Mouse (Mus musculus): ENCODE measurements around the gene Arf1.

DNA sequence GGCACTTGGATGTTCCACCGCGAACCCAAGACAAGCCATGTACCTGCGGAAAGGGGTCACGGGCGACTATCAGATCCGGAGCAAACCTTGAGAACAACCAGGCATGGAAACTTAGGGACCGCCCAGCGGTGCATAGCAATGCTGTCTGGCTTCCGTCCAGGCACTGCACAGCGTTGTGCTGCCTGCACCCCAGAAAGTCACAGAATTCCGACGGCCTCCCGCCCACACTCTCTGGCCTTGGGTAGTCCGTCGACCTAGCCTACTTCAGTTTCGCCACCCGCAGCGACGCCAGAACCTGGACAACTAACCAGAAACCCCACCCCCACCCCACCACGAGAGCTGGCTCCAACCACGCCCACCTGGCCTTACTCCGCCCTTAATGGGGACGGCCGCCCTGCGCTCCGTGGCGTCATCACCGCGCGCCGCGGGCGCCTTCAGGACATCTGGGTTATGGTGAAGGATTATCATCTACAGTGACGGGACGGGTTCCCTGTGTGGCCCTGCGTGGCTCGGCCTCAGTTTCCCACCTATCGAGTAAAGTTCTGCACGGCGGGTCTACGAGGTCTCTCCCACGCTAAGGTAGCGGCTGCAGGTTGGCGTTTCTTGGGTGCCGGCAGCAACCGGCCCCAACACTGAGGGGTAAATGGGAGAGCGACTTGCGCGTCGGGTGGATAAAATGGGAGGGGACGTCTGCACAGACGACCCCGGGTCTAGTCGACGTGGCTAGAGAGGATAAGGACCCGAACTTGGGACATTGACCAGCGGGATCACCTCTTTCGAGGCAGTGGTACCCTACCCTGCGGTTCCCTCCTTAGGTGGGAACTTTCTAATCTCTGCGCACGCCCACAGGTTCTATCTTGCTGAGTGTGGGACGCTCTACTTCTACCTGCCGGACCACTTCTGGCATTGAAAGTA, 25.7 kb downstream of the Arf1 start, which contains the start of gene Mrpl55:
- no peak for TF ChIP-seq CTCF (IDR thresholded peaks at IDR 0.05; ENCODE audit: low read depth, low read length)
- no peak for TF ChIP-seq GATA1 (IDR thresholded peaks at IDR 0.05; ENCODE audit: borderline replicate concordance, low read length)
- no peak for TF ChIP-seq TAL1 (conservative IDR thresholded peaks at IDR 0.05; ENCODE audit: low read depth, low read length)
- TF ChIP-seq POLR2AphosphoS5 (IDR thresholded peaks at IDR 0.05; ENCODE audit: insufficient replicate concordance, low read depth, low read length), result no peak
